Mouse (Mus musculus) midbrain, embryonic 15.5 days (tissue): ENCODE data around the gene Tom1. TPM values are rescaled to one million over a fixed set of nuclear protein-coding genes. Genes with fewer than 3 reads are reported as not detected.

ENCODE experiments used
- ATAC-seq: fragments of 200-750 bp; cut with Nextera tagmentation; replicated peaks from 2 replicates; pipeline ENCODE4 v1.8.0; 2017; ENCODE audit warnings: moderate TSS enrichment
- H3K27ac ChIP-seq: fragments of 300-500 bp; sonication (generic); 2 replicates; pipeline ENCODE4 v1.5.1; 2015; ENCODE audit warnings: mild to moderate bottlenecking, inconsistent platforms
- H3K27me3 ChIP-seq: fragments of 300-500 bp; sonication (generic); replicated peaks from 2 replicates; pipeline ENCODE4 v1.6.1; 2015; ENCODE audit warnings: inconsistent platforms
- H3K36me3 ChIP-seq: fragments of 300-500 bp; sonication (generic); replicated peaks from 2 replicates; pipeline ENCODE4 v1.6.1; 2015; ENCODE audit warnings: inconsistent platforms
- H3K4me1 ChIP-seq: fragments of 300-500 bp; sonication (generic); 2 replicates; pipeline ENCODE4 v1.6.1; 2015; ENCODE audit warnings: inconsistent platforms
- H3K4me2 ChIP-seq: fragments of 300-500 bp; sonication (generic); 2 replicates; pipeline ENCODE4 v1.6.1; 2015; ENCODE audit warnings: inconsistent platforms, mild to moderate bottlenecking, moderate library complexity
- H3K4me3 ChIP-seq: fragments of 300-500 bp; sonication (generic); 2 replicates; pipeline ENCODE4 v1.5.1; 2015; ENCODE audit warnings: mild to moderate bottlenecking, inconsistent platforms
- H3K9ac ChIP-seq: fragments of 300-500 bp; sonication (generic); 2 replicates; pipeline ENCODE4 v1.6.1; 2015; ENCODE audit warnings: mild to moderate bottlenecking, inconsistent platforms
- H3K9me3 ChIP-seq: fragments of 300-500 bp; sonication (generic); 2 replicates; pipeline ENCODE4 v1.6.1; 2016; ENCODE audit warnings: inconsistent platforms
- WGBS: fragments of 180-500 bp; shearing (Covaris S2); methylation state at CpG from one replicate; pipeline ENCODE4 v1.1.7; 2015; ENCODE audit warnings: mixed read lengths; 5-methylcytosine and 5-hydroxymethylcytosine counted together
- polyA plus RNA-seq: library from polyadenylated mRNA; unstranded; fragments of >200 nt; fragmentation: Nextera tagmentation; extraction: Ambion mirVana; gene quantifications from 2 replicates; pipeline ENCODE4 v1.2.1, GENCODE M21; 2015

The Tom1 gene
- polyA plus RNA-seq, 1 experiment from 2014 or later: 34.3 TPM

- no peaks in the 10 kb centered on the region for H3K9me3 ChIP-seq
- H3K9ac ChIP-seq: no peak overlapping the region
- 39% methylated on average over 5 of the region's 5 CpGs for whole genome bisulfite sequencing
- no peaks in the 10 kb centered on the region for H3K4me1 ChIP-seq
- H3K4me3 ChIP-seq: no peak overlapping the region
- peaks cover 17% of the 10 kb centered on the region; the same call in 1 of the 2 replicates for H3K36me3 ChIP-seq
- H3K27ac ChIP-seq: no peak overlapping the region
- no peaks in the 10 kb centered on the region for H3K27me3 ChIP-seq
- no peak for ATAC-seq
- H3K4me2 ChIP-seq: no peak overlapping the region
Observed at GRCm38 (mm10) chr8:75018274-75018972, 15.1 kb upstream of the Tom1 start.

DNA sequence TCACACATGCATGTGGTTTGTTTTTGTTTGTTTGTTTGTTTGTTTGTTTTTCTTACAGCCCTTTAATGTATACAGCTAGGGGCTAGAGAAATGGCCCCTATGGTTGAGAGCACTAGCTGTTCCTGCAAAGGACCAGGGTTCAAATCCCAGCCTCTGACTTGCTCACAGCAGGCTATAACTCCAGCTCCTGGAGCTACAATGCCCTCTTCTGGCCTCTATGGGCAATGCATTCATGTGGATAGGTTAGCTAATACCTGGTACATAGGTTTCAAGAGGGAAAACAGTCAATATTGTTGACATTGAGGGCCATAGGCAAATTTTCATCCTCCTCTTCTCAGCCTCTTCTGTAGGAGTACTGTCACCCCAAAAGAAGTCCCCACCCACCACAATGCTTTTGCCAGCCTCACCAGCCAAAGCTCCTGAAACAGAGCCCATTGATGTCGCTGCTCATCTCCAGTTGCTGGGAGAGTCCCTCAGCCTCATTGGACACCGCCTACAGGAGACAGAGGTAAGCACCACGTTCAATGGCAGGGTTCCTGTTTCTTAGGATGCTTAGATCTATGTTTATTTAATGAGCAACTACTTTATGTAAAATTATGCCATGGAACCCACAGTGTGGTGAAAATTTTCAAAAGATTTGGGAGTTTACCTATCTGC is 9.7 kb upstream of the Tom1 start:
- no peaks in the 10 kb centered on the region for H3K9me3 ChIP-seq
- H3K36me3 ChIP-seq: peaks cover 53% of the 10 kb centered on the region
- no peaks in the 10 kb centered on the region for H3K27me3 ChIP-seq
- no peaks in the 10 kb centered on the region for H3K4me1 ChIP-seq
- no peak overlapping the region for H3K9ac ChIP-seq
- H3K4me3 ChIP-seq: no peak overlapping the region
- 96% methylated on average over 3 of the region's 3 CpGs for WGBS
- H3K27ac ChIP-seq: no peak overlapping the region
- no peak overlapping the region for H3K4me2 ChIP-seq
- ATAC-seq: no peak

- peaks cover 69% of the 10 kb centered on the region for H3K36me3 ChIP-seq
- no peak for ATAC-seq
- H3K4me3 ChIP-seq: no peak overlapping the region
- H3K9me3 ChIP-seq: no peaks in the 10 kb centered on the region
- no peaks in the 10 kb centered on the region for H3K4me1 ChIP-seq
- WGBS: 95% methylated on average over 4 of the region's 4 CpGs
- no peak overlapping the region for H3K27ac ChIP-seq
- no peaks in the 10 kb centered on the region for H3K27me3 ChIP-seq
- H3K4me2 ChIP-seq: no peak overlapping the region
- no peak overlapping the region for H3K9ac ChIP-seq
Observed at GRCm38 (mm10) chr8:75025809-75026208, 7.7 kb upstream of the Tom1 start.

DNA sequence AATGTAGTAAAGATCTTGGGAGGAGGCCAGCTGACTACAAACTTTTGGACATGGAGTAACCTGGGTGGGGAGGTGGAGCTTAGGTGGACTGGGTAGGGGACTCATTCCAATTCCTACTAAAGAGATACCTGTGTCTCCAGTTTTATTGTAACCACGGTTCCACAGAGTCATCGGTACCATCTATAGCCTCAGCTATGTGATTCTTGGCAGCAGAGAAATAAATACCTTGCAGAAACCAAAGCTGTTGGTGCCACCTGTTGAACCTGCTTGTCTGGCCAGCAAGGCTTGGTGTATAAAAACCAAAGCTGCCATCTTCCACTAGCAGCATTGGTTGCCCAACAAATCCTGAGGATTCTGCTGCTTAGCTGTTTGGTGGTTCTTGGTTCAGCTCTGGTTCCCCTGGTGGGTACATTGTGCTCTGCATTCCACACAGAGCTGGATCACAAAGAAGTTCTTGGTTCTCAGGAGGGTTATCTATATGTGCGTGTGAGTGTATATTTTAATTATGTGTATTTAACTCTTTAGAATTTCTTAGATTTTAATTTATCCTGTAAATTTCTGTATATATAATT is 3.0 kb upstream of the Tom1 start:
- Histone ChIP-seq H3K9ac (no peak overlapping the region), H3K4me1 (peaks cover 15% of the 10 kb centered on the region), H3K36me3 (peaks cover 40% of the 10 kb centered on the region), H3K9me3 (no peaks in the 10 kb centered on the region), H3K27ac (no peak overlapping the region), H3K4me3 (no peak overlapping the region), H3K27me3 (no peaks in the 10 kb centered on the region), H3K4me2 (no peak overlapping the region)
- no peak for ATAC-seq
- WGBS: 95% methylated on average over 3 of the region's 3 CpGs

DNA sequence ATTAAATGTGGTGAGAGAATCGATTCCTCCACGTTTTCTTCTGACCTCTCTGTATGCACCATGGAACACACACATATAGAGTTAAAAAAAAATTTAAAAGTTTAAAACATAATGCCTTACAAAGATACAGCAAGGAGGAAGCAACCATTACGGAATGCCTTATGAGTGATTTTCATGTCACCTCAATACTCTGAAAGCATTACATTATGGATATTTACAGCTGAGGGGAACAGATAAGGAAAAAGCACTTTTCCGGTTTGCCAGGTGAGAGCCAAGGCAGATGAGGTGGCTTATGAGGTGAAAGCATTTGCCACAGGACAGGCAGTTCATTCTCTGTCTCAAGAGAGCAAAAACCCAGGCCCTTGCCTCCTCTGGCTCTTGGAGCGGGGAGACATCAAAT is 544 bp upstream of the Tom1 start:
- H3K9ac ChIP-seq: peak overlapping the region; percentile 50; the same call in 1 of the 2 replicates
- ATAC-seq: no peak
- H3K9me3 ChIP-seq: no peaks in the 10 kb centered on the region
- H3K4me2 ChIP-seq: peak overlapping the region; percentile 50
- peaks cover 26% of the 10 kb centered on the region for H3K36me3 ChIP-seq
- peaks cover 15% of the 10 kb centered on the region for H3K4me1 ChIP-seq
- H3K4me3 ChIP-seq: peak overlapping the region; percentile 59
- H3K27ac ChIP-seq: peak overlapping the region; percentile 85
- 69% methylated on average over 5 of the region's 5 CpGs for WGBS
- no peaks in the 10 kb centered on the region for H3K27me3 ChIP-seq

GRCm38 (mm10) chr8:75034285-75034684 is 780 bp downstream of the Tom1 start:
- H3K4me2 ChIP-seq: peak overlapping the region; percentile 79
- H3K4me1 ChIP-seq: peaks cover 15% of the 10 kb centered on the region
- H3K27ac ChIP-seq: peak overlapping the region; percentile 63
- no peaks in the 10 kb centered on the region for H3K9me3 ChIP-seq
- 3% methylated on average over 17 of the region's 17 CpGs for WGBS
- H3K36me3 ChIP-seq: peaks cover 12% of the 10 kb centered on the region
- H3K4me3 ChIP-seq: peak overlapping the region; percentile 59
- ATAC-seq: no peak
- no peaks in the 10 kb centered on the region for H3K27me3 ChIP-seq
- H3K9ac ChIP-seq: peak overlapping the region; percentile 47

- Histone ChIP-seq H3K36me3 (peaks cover 2% of the 10 kb centered on the region; the same call in 1 of the 2 replicates), H3K4me1 (peaks cover 15% of the 10 kb centered on the region), H3K4me2 (no peak overlapping the region), H3K4me3 (no peak overlapping the region), H3K27ac (no peak overlapping the region), H3K9me3 (no peaks in the 10 kb centered on the region), H3K9ac (no peak overlapping the region), H3K27me3 (no peaks in the 10 kb centered on the region)
- ATAC-seq: no peak
Observed at GRCm38 (mm10) chr8:75035640-75036039, 2.1 kb downstream of the Tom1 start.

GRCm38 (mm10) chr8:75038497-75038896 is 5.0 kb downstream of the Tom1 start:
- Histone ChIP-seq H3K27ac (no peak overlapping the region), H3K9ac (no peak overlapping the region)
- ATAC-seq: no peak

DNA sequence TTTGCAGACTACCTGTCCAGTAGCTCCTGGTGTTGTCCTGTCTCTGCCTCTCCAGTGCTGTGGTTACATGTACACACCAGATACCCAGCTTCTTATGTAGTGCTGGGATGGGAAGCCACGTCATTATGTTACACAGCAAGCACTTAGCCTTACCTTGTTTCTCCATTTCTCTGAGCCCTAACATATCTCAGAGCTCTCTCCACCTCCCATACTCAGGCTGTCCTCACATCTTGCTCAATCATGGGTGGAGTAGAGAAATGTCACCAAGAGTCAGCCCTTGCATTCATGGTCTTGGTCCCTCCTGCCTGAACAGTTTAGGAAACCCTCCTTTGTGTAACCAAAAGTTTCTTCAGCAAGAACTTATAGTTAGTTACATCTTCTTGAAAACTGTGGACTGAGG is 6.2 kb downstream of the Tom1 start:
- Histone ChIP-seq H3K9me3 (no peaks in the 10 kb centered on the region), H3K4me2 (no peak overlapping the region), H3K9ac (no peak overlapping the region), H3K27me3 (no peaks in the 10 kb centered on the region), H3K36me3 (no peaks in the 10 kb centered on the region), H3K27ac (no peak overlapping the region), H3K4me1 (peaks cover 5% of the 10 kb centered on the region), H3K4me3 (no peak overlapping the region)
- 94% methylated on average over 1 of the region's 1 CpGs for WGBS
- no peak for ATAC-seq

More at GRCm38 (mm10) chr8:75038497-75038896, 5.0 kb downstream of the Tom1 start:
- Histone ChIP-seq H3K4me2 (no peak overlapping the region), H3K36me3 (no peaks in the 10 kb centered on the region), H3K27me3 (no peaks in the 10 kb centered on the region), H3K9me3 (no peaks in the 10 kb centered on the region), H3K4me1 (peaks cover 10% of the 10 kb centered on the region), H3K4me3 (no peak overlapping the region)

- Histone ChIP-seq H3K4me2 (no peak overlapping the region), H3K9me3 (no peaks in the 10 kb centered on the region), H3K4me1 (no peaks in the 10 kb centered on the region), H3K27ac (no peak overlapping the region), H3K4me3 (no peak overlapping the region), H3K9ac (no peak overlapping the region), H3K36me3 (no peaks in the 10 kb centered on the region), H3K27me3 (no peaks in the 10 kb centered on the region)
- WGBS: 86% methylated on average over 2 of the region's 2 CpGs
- no peak for ATAC-seq
Observed at GRCm38 (mm10) chr8:75042171-75042570, 8.7 kb downstream of the Tom1 start.

- Histone ChIP-seq H3K27ac (no peak overlapping the region), H3K27me3 (no peaks in the 10 kb centered on the region), H3K9ac (no peak overlapping the region), H3K4me1 (no peaks in the 10 kb centered on the region), H3K36me3 (no peaks in the 10 kb centered on the region), H3K4me2 (no peak overlapping the region), H3K4me3 (no peak overlapping the region), H3K9me3 (no peaks in the 10 kb centered on the region)
- no peak for ATAC-seq
- 96% methylated on average over 1 of the region's 1 CpGs for WGBS
Observed at GRCm38 (mm10) chr8:75042974-75043373, 9.5 kb downstream of the Tom1 start.

GRCm38 (mm10) chr8:75046303-75046702 is 12.8 kb downstream of the Tom1 start:
- Histone ChIP-seq H3K27ac (no peak overlapping the region), H3K9me3 (no peaks in the 10 kb centered on the region), H3K4me3 (no peak overlapping the region), H3K27me3 (no peaks in the 10 kb centered on the region), H3K4me2 (no peak overlapping the region), H3K4me1 (no peaks in the 10 kb centered on the region), H3K36me3 (no peaks in the 10 kb centered on the region), H3K9ac (no peak overlapping the region)
- ATAC-seq: no peak
- whole genome bisulfite sequencing: 100% methylated on average over 1 of the region's 1 CpGs

DNA sequence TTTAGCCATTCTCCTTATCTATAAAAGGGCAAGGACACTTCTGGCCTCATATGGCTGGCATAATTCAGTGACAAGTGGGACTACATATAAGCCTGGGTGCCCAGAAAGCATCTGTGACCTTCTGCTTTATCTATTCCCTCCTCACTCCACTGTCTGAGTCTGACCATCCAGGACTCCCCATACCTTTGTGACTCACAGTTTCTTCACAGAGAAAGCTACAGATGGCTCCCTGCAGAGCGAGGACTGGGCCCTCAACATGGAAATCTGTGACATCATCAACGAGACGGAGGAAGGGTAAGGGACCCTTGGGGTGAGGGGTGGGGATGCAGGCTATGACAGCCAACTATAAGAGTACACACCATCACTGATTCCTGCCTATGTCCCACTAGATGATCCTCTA is 14.3 kb downstream of the Tom1 start:
- Histone ChIP-seq H3K36me3 (no peaks in the 10 kb centered on the region), H3K4me1 (no peaks in the 10 kb centered on the region), H3K4me2 (no peak overlapping the region), H3K27me3 (no peaks in the 10 kb centered on the region), H3K9me3 (no peaks in the 10 kb centered on the region), H3K27ac (no peak overlapping the region), H3K9ac (no peak overlapping the region), H3K4me3 (no peak overlapping the region)
- no peak for ATAC-seq
- WGBS: 86% methylated on average over 3 of the region's 3 CpGs
